Mouse (Mus musculus): ENCODE results near the gene Gm13289.
"Not testable (repeated sequence)": the region's sequence is repeated elsewhere in the genome, so short reads cannot be mapped to it uniquely, and the experiment has no call there.

DNA sequence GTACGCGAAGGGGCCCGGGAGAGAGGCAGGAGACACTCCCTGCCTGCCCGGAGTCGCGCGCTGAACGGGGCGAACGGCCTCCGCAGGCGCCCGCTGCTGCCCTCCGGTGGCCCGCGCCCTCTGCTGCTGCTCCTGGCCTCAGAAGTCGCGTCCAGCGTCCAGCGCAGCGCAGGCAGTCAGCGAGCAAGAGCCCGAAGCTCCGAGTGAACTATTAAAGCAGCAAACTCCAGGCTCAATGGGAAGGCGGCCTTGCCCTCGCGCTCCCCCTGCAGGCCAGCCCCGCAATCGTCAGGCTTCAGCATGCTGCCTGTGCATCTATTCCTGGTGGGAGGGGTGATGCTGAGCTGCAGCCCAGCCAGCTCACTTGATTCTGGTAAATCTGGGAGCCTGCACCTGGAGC is 2.8 kb downstream of the Gm13289 start, which contains the start of gene Gm13272:
- TF ChIP-seq CTCF (IDR thresholded peaks at IDR 0.05; ENCODE audit: borderline replicate concordance, insufficient read depth, low read depth, low read length); POLR2A (IDR thresholded peaks at IDR 0.05; ENCODE audit: borderline replicate concordance, insufficient read depth, low read length): not testable (repeated sequence)
